Mouse (Mus musculus): ENCODE results near the gene Bnc2.
A peak's percentile ranks its signal among the peaks of the same experiment; 100 is the strongest.

Gene Bnc2

DNA sequence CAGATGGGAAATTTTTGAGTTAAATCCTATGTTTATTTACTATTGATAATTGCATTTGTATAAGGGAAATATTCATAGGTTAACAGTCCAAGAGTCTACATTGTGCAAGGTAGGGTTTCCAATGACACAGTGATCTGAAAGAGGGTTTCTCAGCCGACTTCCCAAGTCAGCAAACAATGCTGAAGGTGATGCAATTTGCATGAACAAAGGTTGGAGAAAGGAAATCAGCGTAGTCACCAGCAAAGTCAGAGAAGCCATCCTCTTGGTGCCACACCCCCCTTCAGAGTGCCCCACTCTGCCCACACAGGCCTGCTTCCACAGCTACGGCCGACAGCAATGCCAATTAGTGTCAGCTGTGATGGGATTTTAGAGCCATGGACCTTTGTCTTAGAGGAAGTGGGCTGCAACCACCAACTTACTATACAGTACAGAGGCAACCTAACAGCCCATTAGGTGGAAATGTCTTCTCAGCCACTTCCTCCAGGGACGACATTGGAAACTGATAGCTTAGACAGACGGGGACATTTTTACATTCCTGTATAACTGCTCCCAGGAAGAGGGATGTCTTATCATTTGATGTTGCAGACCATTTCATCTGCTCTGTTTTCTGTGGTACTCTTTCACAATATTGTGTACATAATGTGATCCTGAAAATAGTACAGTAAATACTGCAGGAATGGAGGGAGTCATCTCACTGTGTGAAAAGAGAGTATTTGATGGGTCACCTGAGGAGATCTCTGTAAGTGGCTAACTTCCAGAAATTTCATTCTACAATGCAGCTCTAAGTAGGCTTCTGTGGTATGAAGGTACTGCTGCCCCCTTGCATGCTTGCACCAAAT, 243.2 kb downstream of the Bnc2 start:
- no peak for DNase-seq (ENCODE audit: low spot score in 2 of 2)

- no peak for DNase-seq (ENCODE audit: low spot score in 2 of 2)
Observed at GRCm38 (mm10) chr4:84427955-84428354, 247.1 kb downstream of the Bnc2 start.

DNA sequence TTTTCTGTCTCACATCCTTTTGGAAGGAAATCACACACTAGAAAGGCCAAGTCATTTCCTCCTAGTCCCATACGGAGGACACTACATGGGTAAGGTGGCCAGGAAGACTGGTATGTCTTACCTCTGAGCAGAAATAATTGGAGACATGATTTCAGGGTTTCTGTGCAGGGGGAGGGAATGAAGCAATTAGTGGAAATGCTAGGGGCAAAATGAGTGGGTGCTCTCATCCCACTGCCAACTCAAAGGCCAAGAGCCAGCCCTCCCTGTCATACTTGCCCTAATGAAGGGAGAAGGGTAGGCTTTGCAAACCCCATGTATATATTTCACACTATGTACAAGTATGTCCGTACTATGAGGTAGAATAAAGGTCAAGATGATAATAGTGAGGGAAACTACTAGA, 263.6 kb downstream of the Bnc2 start:
- DNase-seq (ENCODE audit: low spot score in 2 of 2): no peak

DNA sequence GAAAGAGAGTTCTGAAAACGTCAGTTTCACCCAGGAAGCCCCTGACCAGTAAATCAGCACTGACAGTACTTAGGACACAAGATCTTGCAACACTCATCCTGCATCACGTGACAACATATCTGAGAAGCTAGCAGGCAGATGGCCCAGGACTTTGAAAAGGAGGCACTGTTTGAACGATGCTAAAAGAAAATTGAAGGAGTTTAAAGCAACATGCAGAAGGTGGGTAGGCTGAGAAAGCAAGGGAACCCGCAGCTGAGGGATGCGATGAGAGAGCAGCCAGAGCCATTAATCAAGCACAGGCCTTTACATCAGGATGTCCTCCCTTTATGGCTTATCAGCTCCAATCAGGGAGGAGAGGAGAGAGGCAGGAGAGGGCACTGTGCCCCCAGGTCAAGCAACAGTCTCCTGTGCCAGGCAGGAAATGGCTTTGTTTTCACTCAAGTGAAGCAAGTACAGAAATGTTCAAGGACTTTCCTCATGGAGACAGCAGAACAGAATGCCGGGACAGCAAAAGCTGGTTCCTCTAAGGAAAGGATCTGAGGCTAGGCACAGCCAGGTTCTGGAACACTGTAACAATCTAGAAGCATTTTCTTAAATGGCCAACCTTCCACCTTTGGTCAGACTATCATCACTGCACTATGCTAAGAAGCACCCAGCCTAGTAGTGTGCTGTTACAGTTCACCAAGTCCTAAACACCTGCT, 267.6 kb downstream of the Bnc2 start:
- peak in 1 of 2 experiments; percentile 30 for DNase-seq (ENCODE audit: low spot score in 2 of 2)

DNA sequence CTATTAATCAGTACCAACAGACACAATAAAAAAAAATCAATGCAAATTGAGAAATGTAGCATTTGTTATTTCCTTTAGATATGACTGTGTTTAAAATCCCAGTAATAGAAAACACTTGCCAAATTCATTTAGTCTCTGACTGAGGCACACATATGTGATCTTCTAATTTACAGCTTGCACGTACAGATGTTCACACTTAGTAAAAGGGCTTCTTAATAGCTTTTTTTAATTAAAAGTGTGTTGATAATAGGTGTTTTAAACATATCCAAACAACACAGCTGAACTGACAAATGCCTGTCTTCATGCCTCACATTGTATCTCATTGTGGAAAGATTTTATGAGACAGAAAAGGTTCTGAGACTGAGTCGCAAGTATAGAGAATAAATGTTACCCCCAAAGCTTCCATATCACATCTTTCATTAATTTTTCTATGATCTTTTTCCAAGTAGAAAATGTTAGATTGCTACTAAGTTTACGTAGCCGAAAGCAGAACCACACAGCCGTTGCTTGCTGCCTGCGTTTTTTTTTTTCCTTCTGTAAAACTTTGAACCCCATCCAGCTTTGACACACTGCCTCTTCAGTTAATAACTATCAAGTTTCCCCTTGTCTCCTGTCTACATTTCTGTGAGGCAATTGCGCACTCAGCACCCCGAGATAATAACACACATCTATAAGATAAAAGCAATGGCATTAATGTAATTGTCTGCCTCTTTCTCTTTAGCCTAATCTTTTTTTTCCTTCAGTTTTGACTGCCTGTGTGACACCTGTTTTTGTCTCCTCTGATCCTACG, 271.5 kb downstream of the Bnc2 start:
- DNase-seq (ENCODE audit: low spot score in 2 of 2): no peak

- DNase-seq (ENCODE audit: low spot score in 2 of 2): no peak
Observed at GRCm38 (mm10) chr4:84388991-84389390, 286.1 kb downstream of the Bnc2 start.

DNA sequence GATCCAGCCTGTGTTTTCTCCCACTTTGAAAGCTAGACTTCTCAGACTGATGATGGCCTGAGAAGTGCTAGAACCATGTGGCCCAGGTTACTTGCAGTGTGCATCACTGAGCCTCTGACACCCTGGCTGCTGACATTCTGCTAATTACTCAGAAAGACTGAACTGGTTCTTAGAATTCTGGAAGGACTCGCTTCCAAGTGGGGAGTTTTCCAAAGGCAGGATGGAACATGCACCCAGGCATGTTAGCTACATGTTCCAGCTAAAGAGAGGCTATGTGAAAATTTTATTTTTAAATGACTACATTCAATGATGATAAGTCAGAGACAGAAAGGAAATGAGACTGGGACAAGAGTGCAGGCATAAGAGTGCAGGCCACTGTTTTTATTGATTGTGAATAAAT, 289.9 kb downstream of the Bnc2 start:
- no peak for DNase-seq (ENCODE audit: low spot score in 2 of 2)

DNA sequence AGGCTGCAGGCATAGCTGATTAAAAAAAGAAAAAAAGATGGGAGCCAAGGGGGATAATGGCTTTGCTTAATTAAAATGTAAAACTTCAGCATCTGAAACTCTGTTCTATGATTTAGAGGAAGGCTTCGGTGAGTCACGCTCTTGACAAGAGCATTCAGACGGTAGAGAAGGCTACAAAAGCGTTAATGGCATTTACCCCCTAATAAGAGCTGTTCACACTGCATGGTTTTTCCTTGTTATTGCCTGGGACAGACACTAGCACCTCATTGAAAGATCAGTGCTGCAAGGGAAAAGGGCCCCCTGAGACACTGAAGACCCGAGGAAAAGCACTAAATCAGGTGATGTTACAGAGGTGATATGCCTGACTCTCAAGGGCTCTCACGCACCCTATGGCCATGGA, 295.8 kb downstream of the Bnc2 start:
- DNase-seq (ENCODE audit: low spot score in 2 of 2): no peak

DNA sequence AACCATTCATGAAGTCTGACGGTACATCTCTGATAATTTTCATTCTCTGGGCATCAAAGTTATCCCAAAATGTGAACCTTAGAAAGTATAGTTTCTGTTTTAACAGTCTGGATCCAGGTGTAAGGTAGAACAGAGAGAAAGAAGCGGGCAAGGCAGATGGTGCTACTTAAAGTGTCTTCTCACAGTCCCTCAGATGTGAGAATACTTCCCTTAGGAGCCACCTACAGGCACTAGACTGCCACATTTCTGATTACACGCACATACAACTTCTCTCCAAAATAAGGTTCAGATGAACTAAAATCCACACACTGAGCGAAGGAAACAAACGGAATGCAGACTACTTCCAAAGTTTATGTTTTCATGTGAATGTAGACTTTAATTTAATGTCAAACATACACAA, 297.6 kb downstream of the Bnc2 start:
- DNase-seq (ENCODE audit: low spot score in 2 of 2): no peak

- DNase-seq (ENCODE audit: low spot score in 2 of 2): no peak
Observed at GRCm38 (mm10) chr4:84362337-84362823, 312.7 kb downstream of the Bnc2 start.

GRCm38 (mm10) chr4:84361165-84361564, 313.9 kb downstream of the Bnc2 start:
- no peak for DNase-seq (ENCODE audit: low spot score in 2 of 2)

- no peak for DNase-seq (ENCODE audit: low spot score in 2 of 2)
Observed at GRCm38 (mm10) chr4:84359996-84360395, 315.1 kb downstream of the Bnc2 start.

GRCm38 (mm10) chr4:84358204-84358603, 316.9 kb downstream of the Bnc2 start:
- no peak for DNase-seq (ENCODE audit: low spot score in 2 of 2)

DNA sequence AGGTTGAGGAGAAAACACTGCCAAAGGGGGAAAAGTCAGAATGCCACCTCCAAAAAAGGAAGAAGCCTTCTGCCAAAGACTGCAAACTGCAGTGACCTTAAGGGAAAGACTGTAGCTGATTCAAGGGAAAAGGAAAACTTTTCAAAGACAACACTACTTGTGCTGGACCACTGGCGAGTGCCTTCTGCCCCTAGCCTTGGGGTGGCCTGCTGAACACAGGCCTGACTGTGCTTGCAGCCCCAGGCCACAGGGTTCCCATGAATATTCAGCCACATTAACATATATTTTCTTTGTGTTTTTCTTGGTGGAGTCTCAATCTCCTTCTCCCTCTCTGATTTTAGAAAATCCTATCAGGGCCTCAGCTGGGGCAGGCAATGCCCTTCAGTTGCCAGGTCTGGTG, 317.7 kb downstream of the Bnc2 start:
- DNase-seq (ENCODE audit: low spot score in 2 of 2): no peak

DNA sequence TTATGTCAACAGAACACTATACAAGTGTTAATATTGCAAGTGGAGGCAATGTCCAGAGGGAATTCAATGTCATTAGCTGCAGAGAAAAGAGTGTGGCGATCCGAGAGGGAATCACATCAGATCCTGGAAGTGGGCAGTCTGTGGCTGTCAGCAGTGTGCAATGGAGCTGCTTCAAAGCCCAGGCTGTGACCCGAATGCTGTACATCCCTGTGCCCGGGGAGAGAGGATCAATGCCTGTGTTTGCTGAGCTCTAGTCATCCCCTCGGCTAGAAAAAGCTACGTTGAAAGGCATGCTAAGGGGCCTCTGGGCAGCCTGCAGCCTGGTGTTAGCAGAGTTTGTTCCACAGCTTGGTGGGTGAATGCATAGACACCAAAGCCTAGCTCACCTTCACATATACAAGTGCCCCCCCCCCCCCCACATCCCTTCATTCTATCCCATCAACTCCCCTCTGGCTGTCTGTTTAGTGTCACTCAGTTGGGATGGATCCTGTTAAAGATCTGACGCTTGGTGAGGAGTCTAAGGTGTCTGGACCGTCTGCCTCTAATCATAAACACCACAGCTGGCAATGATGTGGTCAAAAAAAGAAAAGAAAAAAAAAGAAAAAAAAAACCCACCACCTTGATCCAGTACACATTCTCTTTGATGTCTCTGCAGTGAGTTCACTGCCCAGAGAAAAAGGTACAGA, 318.5 kb downstream of the Bnc2 start:
- DNase-seq (ENCODE audit: low spot score in 2 of 2): no peak

GRCm38 (mm10) chr4:84352656-84353055, 322.4 kb downstream of the Bnc2 start:
- DNase-seq (ENCODE audit: low spot score in 2 of 2): no peak

GRCm38 (mm10) chr4:84349536-84349935, 325.5 kb downstream of the Bnc2 start:
- no peak for DNase-seq (ENCODE audit: low spot score in 2 of 2)

GRCm38 (mm10) chr4:84339172-84339571, 335.9 kb downstream of the Bnc2 start:
- DNase-seq (ENCODE audit: low spot score in 2 of 2): no peak

DNA sequence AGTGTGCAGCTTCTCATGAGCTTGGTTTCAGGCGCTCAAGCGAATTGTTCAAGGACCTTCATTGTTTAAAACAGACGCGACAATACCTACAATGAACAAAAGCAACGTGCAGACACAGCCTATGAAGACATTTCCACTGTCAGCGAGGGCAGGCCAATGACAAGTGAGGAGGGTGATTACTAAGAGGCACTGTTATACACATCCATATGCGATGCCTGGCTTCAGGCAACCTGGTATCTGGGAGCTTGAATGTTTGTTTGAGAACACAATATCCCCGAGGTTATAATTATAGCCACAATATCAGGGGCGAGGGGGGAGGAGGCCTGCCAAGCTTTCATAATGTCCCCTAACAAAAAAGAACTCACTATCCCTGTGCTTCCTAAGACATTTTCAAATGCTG, 343.1 kb downstream of the Bnc2 start:
- no peak for DNase-seq (ENCODE audit: low spot score in 2 of 2)

DNA sequence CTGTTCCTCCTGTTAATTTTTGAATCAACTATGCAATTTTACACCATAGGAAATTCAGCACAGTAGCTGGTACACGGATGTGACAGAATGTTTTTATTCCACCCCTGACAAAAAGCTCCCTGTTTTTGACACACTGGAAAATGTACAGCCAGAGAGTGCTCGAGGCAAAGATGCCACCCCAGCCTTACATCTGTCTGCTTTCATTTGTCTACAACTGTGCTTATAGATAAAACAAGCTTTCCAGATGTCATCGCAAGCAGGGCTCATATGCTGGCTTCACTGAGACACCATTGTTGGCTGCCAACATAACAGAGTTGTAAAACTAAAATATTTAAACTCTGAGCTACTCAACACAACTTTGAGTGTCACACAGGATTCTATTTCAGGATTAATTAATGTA, 343.6 kb downstream of the Bnc2 start:
- DNase-seq (ENCODE audit: low spot score in 2 of 2): no peak

GRCm38 (mm10) chr4:84330509-84330908, 344.6 kb downstream of the Bnc2 start:
- no peak for DNase-seq (ENCODE audit: low spot score in 2 of 2)

DNA sequence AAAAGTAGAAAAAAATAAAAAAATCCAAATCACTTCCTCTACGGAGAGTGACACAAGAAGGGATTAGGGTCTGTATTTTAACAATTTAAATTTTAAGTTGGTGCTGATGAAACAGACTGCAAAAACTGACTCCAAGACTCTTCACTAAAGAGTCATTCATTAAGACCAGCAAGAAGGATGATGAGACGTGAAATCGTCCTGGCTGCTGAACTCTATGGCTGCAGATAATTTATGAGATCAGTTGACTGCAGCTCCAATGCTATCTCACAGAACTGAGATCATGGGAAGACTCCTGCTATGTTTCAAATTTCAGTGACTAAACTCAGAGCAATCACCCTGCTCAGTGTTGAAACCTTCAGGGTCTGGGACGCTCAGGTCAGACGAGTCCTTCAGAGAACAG, 345.4 kb downstream of the Bnc2 start:
- no peak for DNase-seq (ENCODE audit: low spot score in 2 of 2)

Measured in urinary bladder, postnatal 36 days (tissue).